Mouse (Mus musculus) ES-CJ7 (cell line): ENCODE measurements around the gene Olfr847.

ENCODE experiments used
- DNase-seq: peaks from one replicate; pipeline ENCODE4 v3.0.0; 2011; ENCODE audit warnings: low read depth, low spot score

Olfr847 gene

GRCm38 (mm10) chr9:19378569-19378968 lies at the start of gene Olfr847:
Gene Olfr847, minus strand, starts transcription at chr9:19378669.
- no peak for DNase-seq

GRCm38 (mm10) chr9:19363905-19364304 lies 14.6 kb downstream of the Olfr847 start, which contains the start of gene Olfr846:
Gene Olfr846, minus strand, starts transcription at chr9:19364005.
- no peak for DNase-seq

- no peak for DNase-seq
These were observed 42.3 kb downstream of the Olfr847 start, which contains the start of gene Olfr845 for GRCm38 (mm10) chr9:19336157-19336556. Gene Olfr845, plus strand, starts transcription at chr9:19336457.
